Mouse (Mus musculus) layer of hippocampus, adult 8-10 months (tissue): ENCODE results near the gene Sde2. TPM values are rescaled to one million over a fixed set of nuclear protein-coding genes. Genes with fewer than 3 reads are reported as not detected.

Experiments used
- DNase-seq, 2 experiments: peaks; one replicate each; pipeline ENCODE4 v3.0.0; 2022; ENCODE audit warnings: low spot score in 2 of 2
- total RNA-seq, 4 experiments: library from RNA; stranded (reverse); gene quantifications; 2 replicates each; pipeline ENCODE4 v1.2.4; 2022

Sde2 gene
- total RNA-seq: 10 to 100 TPM; 22.3 to 24.9 (median 22.6) TPM

DNA sequence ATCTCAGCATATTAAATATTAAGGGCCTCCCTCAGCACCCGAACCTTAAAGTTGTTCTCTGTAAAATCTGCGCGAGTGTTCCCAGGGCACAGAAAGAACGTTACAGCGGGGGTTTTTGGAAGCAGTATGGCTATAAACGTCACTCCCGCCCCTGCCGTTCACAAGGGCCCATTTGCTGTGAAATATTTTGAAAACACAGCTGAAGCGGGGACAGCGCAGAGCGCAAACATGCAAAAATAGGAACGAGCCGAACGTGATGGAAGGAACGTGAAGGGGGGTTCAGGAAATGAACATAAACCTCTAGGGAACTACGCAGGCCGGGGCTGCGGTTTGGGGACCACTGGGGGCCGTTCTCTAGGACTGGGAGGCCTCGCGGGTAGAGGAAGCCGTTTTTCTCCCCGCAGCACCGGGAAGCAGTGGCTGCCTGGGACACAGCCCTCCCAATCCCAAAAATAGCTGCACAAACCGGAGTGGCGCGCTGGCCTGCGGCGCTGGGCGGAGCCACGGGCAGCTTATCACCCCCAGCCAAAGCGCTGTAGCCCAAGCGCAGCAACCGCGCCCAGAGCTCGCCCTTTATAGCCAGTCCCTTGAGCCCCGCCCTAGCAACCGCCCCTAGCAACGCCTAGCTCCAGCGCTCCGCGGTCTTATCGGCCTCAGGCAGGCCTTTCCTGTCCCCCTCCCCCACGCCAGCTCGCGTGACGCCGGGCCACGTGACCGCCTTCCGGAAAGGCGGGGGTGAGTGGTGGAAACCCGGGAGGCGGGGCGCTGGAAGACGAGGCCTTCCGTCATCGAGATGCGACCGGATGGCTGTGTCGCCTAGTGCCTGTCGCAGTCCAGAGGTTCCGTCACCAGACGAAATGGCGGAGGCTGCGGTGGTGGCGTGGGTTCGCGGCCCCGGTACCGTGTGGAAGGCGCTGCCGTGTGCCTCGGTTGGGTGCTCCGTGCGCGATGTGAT, at the start of gene Sde2:
Gene Sde2, plus strand, starts transcription at position 812 of the 955 bp plus-strand sequence.
- DNase-seq: peak; percentile 99 to 100

- DNase-seq: no peak
Measured at GRCm38 (mm10) chr1:180801466-180801994, 49.4 kb upstream of the Sde2 start.

- no peak for DNase-seq
Measured at GRCm38 (mm10) chr1:180803881-180804280, 47.0 kb upstream of the Sde2 start.

- no peak for DNase-seq
Measured at GRCm38 (mm10) chr1:180808831-180809230, 42.1 kb upstream of the Sde2 start.

DNA sequence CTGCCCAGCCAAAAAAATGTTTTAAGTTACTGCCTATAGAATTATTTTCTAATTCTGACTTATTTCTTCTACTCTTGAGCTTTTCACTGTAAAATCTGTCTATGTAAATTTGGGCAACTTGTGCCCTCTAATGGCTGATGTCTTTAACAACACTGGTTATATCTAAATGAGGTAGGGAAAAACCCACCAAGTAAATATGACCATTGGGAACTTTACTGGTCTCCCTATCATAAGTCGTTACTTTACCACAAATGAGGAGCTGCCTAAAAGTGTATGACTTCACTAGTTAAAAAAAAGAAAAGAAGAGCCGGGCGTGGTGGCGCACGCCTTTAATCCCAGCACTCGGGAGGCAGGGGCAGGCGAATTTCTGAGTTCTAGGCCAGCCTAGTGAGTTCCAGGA, 40.0 kb upstream of the Sde2 start:
- no peak for DNase-seq

- peak in 1 of 2 experiments; percentile 18 for DNase-seq
Measured at GRCm38 (mm10) chr1:180811596-180812462, 39.1 kb upstream of the Sde2 start.

GRCm38 (mm10) chr1:180812463-180813408, 38.2 kb upstream of the Sde2 start:
- DNase-seq: peak in 1 of 2 experiments; percentile 48

DNA sequence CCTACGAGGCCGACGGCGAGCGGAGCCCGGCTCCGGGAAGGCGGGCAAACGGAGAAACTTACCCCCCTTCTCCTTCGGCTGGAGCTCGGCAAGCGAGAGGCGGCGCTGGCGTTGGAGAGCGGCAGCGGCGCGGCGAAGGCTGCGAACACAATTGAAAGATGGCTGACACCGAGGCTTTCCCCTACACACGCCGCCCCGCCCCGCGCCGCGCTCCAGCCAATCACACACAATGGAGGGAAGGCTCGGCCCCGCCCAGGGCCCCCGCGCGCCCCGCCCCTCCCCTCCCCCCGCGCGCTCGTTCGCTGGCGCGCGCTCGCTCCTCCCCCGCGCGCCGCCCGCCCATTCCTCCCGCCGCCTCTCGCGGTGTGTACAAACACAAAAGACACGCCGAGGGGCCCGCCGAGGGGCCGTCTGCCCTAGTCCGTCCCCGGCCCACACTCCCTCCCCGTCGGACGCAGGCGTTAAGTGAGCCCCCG, 37.5 kb upstream of the Sde2 start:
- DNase-seq: peak; percentile 88 to 92

DNA sequence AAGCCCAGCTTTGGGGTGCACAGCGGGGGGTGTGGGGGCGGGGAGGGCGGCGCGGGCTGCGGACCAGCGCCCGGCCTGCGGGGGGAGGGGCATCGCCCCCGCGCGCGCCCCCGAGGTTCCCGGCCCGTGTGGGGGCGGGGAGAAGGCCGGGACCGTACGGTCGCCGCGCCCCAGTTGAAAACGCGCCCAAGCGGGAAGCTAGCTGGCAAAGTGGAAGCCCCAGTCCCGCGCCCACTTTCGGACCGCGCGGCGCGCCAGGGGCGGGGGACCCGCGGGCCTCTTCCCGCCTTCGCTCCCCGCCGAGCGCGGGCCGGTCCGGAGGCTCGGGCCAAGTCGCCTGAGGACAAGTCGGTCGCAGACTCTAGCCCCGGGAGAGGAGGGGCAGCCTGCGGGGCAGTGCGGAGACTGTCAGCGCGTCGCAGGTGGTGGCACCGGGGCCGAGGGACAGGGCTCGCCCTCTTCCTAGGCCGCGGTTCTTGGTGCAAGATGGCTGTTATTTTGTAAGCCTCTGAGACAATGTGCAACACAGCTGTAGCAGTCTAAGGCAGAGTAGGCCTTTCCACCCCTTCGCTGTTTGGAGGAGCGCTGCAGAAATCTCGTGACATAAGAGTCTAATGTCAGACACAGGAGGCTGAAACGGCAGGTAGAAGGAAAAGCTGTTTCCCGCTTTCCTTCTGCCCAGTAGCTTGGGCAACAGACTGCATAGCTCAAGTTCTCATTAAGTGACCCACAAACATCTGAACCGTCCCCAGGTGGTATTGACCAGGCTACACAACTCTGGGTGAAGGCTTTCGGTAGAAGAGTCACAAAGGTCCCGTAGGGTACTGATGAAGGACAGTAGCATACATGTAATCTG, 36.8 kb upstream of the Sde2 start, which contains the start of gene H3f3a:
Gene H3f3a, minus strand, starts transcription at position 59 of the 856 bp plus-strand sequence.
- peak; percentile 32 to 66 for DNase-seq

- DNase-seq: no peak
Measured at GRCm38 (mm10) chr1:180815371-180816024, 35.4 kb upstream of the Sde2 start.

- no peak for DNase-seq
Measured at GRCm38 (mm10) chr1:180818000-180818399, 32.9 kb upstream of the Sde2 start.

GRCm38 (mm10) chr1:180821101-180821500, 29.8 kb upstream of the Sde2 start:
- no peak for DNase-seq

- DNase-seq: no peak
Measured at GRCm38 (mm10) chr1:180822276-180822675, 28.7 kb upstream of the Sde2 start.

DNA sequence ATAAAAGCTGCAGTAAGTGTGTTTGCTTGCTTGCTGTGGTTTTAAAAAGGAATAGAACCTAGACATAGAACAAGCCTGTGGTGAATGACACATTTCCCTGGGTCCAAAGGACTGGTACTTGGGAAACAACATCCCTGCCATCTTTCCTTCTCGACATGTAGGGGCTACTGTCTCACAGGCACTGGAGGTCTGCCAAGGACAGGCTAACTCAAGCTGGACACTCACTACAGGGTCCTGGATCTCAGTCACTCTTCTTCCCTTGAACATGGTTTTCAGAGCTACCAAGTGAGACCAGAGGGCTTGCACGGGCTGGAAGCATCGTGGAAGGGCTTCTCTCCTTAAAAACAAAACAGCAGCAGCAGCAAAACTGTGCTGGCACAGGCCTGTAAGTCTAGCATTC, 27.2 kb upstream of the Sde2 start:
- no peak for DNase-seq

DNA sequence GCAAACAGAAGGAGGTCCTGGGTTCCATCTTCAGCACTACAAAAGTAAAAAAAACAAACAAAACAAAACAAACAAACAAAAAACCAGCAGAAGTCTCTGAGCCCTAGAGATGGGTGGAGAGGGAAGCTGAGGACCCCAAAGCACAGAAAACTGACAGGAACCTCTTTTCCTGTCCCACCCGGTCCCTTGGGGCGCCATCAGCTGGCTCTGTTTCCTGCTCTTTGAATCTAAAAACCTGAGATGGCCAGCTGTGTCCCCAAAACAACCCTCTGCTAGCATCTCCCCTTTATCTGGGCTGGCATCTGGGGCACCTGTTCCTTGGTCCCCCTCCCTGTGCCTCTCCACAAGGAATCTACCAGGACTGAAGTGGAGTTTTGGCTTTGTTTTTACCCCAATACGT, 26.2 kb upstream of the Sde2 start:
- no peak for DNase-seq

DNA sequence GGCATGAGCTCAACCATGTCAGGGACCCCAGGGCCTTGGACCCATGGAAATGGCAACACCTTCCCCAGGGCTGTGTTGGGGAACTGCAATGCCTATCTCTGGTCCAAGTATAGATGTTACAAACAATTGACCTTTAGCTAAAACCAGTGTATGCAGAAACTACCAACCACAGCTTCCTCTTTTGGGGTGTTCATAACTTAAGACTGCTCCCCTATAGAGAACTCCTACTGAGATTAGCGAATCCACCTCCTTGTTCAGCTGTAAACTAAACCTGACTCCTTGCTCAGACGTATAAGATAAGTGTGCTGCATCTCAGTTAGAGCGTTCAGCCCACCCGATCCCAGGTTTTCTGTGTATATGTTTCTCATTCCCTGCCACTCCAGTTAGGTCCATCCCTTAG, 24.3 kb upstream of the Sde2 start:
- DNase-seq: no peak

DNA sequence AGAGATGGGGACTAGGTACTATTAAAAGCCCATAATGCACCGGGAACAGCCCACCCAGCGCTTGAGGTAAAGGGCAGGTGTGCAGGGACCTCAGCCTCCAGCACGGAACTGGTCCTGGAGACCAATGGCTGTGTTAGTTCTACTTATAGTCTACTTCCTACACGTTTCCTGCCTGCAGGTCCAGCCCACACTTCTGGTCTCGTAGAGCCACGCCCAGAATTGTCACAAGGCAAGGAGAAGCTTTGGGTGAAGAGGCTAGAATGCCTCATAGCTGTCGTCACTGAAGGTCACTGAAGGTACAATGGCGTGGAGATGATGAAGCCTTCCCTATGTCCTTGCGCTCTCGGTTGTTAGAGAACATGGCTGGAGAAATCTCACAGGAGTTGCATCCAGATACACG, 21.2 kb upstream of the Sde2 start:
- no peak for DNase-seq

DNA sequence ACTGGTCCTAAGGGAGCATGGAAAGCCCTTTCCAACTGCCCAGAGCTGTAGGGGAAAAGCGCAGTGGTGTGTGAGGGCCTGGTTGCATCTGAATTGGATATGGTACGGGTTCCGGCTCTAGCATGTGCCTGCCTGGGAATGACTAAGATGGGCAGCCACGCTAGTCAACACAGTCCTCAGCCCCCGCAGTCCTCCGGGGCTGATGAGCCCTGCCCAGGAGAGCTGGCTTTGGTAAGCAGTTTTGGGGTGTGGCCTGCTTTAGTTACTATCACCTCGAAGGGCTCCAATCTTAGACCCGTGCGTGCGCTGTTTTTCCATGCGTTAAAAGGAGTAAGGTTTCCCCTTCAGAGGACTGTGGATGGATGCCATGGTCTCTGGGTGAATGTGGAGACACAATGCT, 20.8 kb upstream of the Sde2 start:
- DNase-seq: no peak
